ENCODE assay signal across 8 mouse cellular contexts in the genomic region with DNA sequence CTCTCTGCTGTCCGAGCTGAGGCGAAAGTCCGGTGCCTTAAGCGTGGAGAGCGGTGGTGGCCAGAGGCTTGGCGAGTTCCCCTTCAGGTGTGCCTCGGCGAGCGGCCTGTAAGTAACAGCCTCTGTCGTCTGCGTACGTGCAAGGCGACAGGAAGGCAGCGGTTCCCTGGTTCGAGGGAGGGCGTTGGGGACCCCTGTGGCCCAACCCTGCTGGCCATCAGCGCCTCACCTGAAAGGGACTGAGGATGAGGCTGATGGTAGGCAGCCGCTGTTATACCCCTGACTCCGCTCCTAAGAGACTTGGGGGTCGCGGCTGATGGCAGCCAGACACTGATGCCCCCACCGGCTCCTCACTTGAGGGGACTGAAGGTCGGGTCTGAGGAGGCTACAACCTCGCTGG. TPM values are rescaled to one million over a fixed set of nuclear protein-coding genes. Genes with fewer than 3 reads are reported as not detected.
A peak's percentile ranks its signal among the peaks of the same experiment; 100 is the strongest.
DNase-seq lines count a peak whose midpoint lies in the region; ATAC-seq lines count a peak whose summit lies in the region.
"Not testable (repeated sequence)": the region's sequence is repeated elsewhere in the genome, so short reads cannot be mapped to it uniquely, and the experiment has no call there.

No protein-coding gene starts in this region.

- intact Hi-C loops in gastrocnemius, postnatal 14 days (cut with DNase I; ENCODE audit: low total_unique reads) = not testable (repeated sequence)

- peak overlapping the region; percentile 52 for H3K4me3 ChIP-seq in limb, embryonic 12.5 days (replicated peaks)
- H3K4me3 ChIP-seq in midbrain, embryonic 10.5 days = peak overlapping the region; percentile 63

- peak overlapping the region; percentile 61; the same call in 1 of the 2 replicates for H3K9ac ChIP-seq in limb, embryonic 12.5 days (replicated peaks)

- H3K4me1 ChIP-seq in limb, embryonic 12.5 days (replicated peaks) = not testable (repeated sequence)
- H3K4me1 ChIP-seq in midbrain, embryonic 10.5 days = peaks cover 11% of the 10 kb centered on the region

- not testable (repeated sequence) for H3K36me3 ChIP-seq in limb, embryonic 12.5 days; midbrain, embryonic 10.5 days

- not testable (repeated sequence) for H3K27me3 ChIP-seq in limb, embryonic 12.5 days; midbrain, embryonic 10.5 days (ENCODE audit: low read depth, poor library complexity, severe bottlenecking)

- H3K27ac ChIP-seq in limb, embryonic 12.5 days = 0 out of 2 replicates have a peak overlapping the region, but pooled peaks have one; percentile 12
- H3K27ac ChIP-seq in midbrain, embryonic 10.5 days (replicated peaks) = peak overlapping the region; percentile 63

- ATAC-seq in limb, embryonic 12.5 days (ENCODE audit: insufficient number of reproducible peaks, insufficient read depth, low FRiP score, low TSS enrichment, low read depth) = not testable (repeated sequence)

- H3K9me3 ChIP-seq in limb, embryonic 12.5 days; midbrain, embryonic 10.5 days (replicated peaks): not testable (repeated sequence)

- WGBS in limb, embryonic 12.5 days = 1% methylated on average over 20 of the region's 24 CpGs
- WGBS in midbrain, embryonic 10.5 days = under 1% methylated on average over 21 of the region's 24 CpGs

- H3K4me2 ChIP-seq in limb, embryonic 12.5 days = peak overlapping the region; percentile 72

- peak; percentile 21 for DNase-seq in ZHBTc4 (ENCODE audit: low read depth, low spot score)
- DNase-seq in embryo, embryonic 10 days (ENCODE audit: low spot score) = peak; percentile 11
- DNase-seq in gastrocnemius, postnatal 14 days = peak; percentile 10
- DNase-seq in induced T-regulatory cell, adult 2 months (ENCODE audit: low read depth) = peak; percentile 66
- DNase-seq in midbrain, embryonic 10.5 days (ENCODE audit: low spot score) = peak; percentile 45
- DNase-seq in skeletal muscle tissue, adult 2 months (ENCODE audit: low read depth, low spot score) = peak; percentile 14
- peak; percentile 10 for DNase-seq in urinary bladder, postnatal 14 days (ENCODE audit: low spot score)

RNA-seq across cellular contexts. Expression of gene 1700034I23Rik, which starts 8.0 kb away (rescaled TPM):
- under 1 TPM in 1 of 2 experiments, not detected in 1; 0.16 TPM for total RNA-seq in gastrocnemius, postnatal 14 days (2021)
- polyA plus RNA-seq in limb, embryonic 12.5 days (2016; fragmentation: Nextera tagmentation; extraction: Ambion mirVana) = 0.14 and 0.23 TPM in 2 replicates
- 0.15 and 0.19 TPM in 2 replicates for polyA plus RNA-seq in midbrain, embryonic 10.5 days (2016; fragmentation: Nextera tagmentation; extraction: Ambion mirVana)

RNA-seq across cellular contexts. Expression of gene Abhd18, which starts 47.6 kb away (rescaled TPM):
- 10 to 100 TPM; 10.4 to 12.9 TPM for total RNA-seq in gastrocnemius, postnatal 14 days (2021)
- 7.3 and 11.3 TPM in 2 replicates for polyA plus RNA-seq in limb, embryonic 12.5 days (2016; fragmentation: Nextera tagmentation; extraction: Ambion mirVana)
- polyA plus RNA-seq in midbrain, embryonic 10.5 days (2016; fragmentation: Nextera tagmentation; extraction: Ambion mirVana) = 6.0 and 6.4 TPM in 2 replicates

RNA-seq across cellular contexts. Expression of gene Mfsd8, which starts 47.6 kb away (rescaled TPM):
- total RNA-seq in gastrocnemius, postnatal 14 days (2021) = 10 to 100 TPM; 12.5 to 14.4 TPM
- polyA plus RNA-seq in limb, embryonic 12.5 days (2016; fragmentation: Nextera tagmentation; extraction: Ambion mirVana) = 5.6 and 6.8 TPM in 2 replicates
- polyA plus RNA-seq in midbrain, embryonic 10.5 days (2016; fragmentation: Nextera tagmentation; extraction: Ambion mirVana) = 6.6 and 7.7 TPM in 2 replicates

RNA-seq across cellular contexts. Expression of gene Larp1b, which starts 55.3 kb away (rescaled TPM):
- total RNA-seq in gastrocnemius, postnatal 14 days (2021) = 10 to 100 TPM; 65.8 to 66.1 TPM
- polyA plus RNA-seq in limb, embryonic 12.5 days (2016; fragmentation: Nextera tagmentation; extraction: Ambion mirVana) = 0.85 and 1.1 TPM in 2 replicates
- 1.7 and 2.0 TPM in 2 replicates for polyA plus RNA-seq in midbrain, embryonic 10.5 days (2016; fragmentation: Nextera tagmentation; extraction: Ambion mirVana)

Comparison
In these comparisons a context has a peak if more than half of its experiments do, and no peak if none do; other contexts are left out.
1. DNase-seq: peak in every context shown above with its lines; median percentile 66 in induced T-regulatory cell, adult 2 months; 45 in midbrain, embryonic 10.5 days; 21 in ZHBTc4; 14 in skeletal muscle tissue, adult 2 months; 11 in embryo, embryonic 10 days; 10 in gastrocnemius, postnatal 14 days; 10 in urinary bladder, postnatal 14 days.